Mouse (Mus musculus) ES-Bruce4 (cell line): Measurements from ENCODE around the gene Btbd7.

Experiments used
- CTCF ChIP-seq: IDR thresholded peaks from one replicate; pipeline ENCODE4 v1.8.1; 2011; ENCODE audit warnings: low read depth, low read length
- EP300 ChIP-seq: IDR thresholded peaks from 2 replicates; pipeline ENCODE4 v1.6.1; 2011; ENCODE audit warnings: low read depth, low read length; ENCODE audit not compliant: insufficient read depth
- POLR2A ChIP-seq: IDR thresholded peaks from one replicate; pipeline ENCODE4 v1.8.1; 2011; ENCODE audit warnings: low read length; ENCODE audit not compliant: insufficient read depth

GRCm38 (mm10) chr12:102878901-102879300 lies 630 bp upstream of the Btbd7 start:
- no peak for TF ChIP-seq POLR2A
- no peak for TF ChIP-seq EP300
- no peak for TF ChIP-seq CTCF
